Mouse (Mus musculus) testis, postnatal 14 days (tissue): ENCODE measurements around the gene Cdc26.

Experiments used
- DNase-seq: peaks from one replicate; pipeline ENCODE4 v3.0.0; 2021; ENCODE audit warnings: low spot score

The Cdc26 gene

GRCm38 (mm10) chr4:62408601-62409282 lies at the start of gene Cdc26, which contains the start of gene Prpf4:
Cdc26 (minus strand) TSS chr4:62408642.
Prpf4 (plus strand) TSS chr4:62408797.
- peak; percentile 98 for DNase-seq

DNA sequence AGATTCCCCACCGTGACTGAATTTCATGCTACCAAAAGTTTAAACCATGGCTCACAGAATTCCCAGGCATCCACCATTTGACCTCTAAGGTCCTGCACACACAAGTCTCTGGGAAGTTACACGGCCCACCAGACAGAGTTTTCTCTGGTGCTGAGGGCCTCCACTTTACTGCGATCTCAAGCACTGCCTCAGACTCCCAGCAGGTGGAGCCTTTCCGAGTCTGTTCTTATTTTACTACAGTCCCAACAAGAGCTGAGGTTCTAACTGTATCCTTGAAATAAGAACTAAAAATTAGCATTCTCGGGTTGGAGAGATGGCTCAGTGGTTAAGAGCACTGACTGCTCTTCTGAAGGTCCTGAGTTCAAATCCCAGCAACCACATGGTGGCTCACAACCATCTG lies 46.6 kb upstream of the Cdc26 start:
- no peak for DNase-seq

GRCm38 (mm10) chr4:62440986-62441385 lies 32.5 kb upstream of the Cdc26 start:
- no peak for DNase-seq

DNA sequence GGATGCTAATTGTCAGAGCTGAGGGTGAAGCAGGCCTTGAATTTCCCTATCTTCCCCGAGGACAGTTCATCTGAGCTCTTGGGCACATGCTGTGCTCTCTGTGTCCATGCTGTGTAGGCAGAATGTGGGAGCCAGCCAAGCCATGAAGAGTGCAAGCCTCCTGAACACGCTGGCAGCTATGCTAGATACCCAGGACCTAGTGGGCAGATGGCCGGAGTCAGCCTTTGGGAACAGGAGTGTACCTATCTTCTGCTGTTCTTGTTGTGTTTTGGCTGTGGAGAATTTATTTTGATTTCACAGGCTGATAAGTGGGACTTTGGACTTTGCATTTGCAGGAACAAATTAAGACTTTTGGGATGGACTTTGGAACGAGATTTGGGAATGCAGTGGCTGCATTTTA lies 32.1 kb upstream of the Cdc26 start:
- peak; percentile 24 for DNase-seq

GRCm38 (mm10) chr4:62439793-62440192 lies 31.4 kb upstream of the Cdc26 start:
- DNase-seq, result no peak

GRCm38 (mm10) chr4:62437871-62438270 lies 29.4 kb upstream of the Cdc26 start:
- DNase-seq, result no peak

DNA sequence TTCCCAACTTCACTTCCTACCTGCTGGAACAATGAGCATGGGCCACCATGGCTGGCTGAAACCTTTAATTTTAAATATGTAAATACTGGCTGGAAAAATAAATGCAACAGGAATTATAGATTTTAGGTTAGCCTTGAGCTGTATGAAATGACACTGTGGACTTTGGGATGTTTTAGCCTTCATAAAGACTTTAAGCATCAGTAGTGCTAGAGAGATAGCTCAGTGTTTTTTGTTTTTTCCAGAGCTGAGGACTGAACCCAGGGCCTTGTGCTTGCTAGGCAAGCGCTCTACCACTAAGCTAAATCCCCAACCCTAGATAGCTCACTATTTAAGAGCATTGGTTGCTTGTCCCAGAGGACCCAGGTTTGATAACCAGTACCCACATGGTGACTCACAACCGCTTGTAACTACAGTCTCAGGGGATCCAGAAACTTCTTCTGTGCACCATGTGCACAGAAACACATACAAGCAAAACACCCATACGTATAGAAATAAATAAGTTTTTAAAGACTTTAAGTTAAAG lies 28.9 kb upstream of the Cdc26 start:
- DNase-seq, result no peak

GRCm38 (mm10) chr4:62435081-62435480 lies 26.6 kb upstream of the Cdc26 start, which contains the start of gene Rnf183:
Rnf183 (minus strand) TSS chr4:62435252.
- DNase-seq, result no peak

DNA sequence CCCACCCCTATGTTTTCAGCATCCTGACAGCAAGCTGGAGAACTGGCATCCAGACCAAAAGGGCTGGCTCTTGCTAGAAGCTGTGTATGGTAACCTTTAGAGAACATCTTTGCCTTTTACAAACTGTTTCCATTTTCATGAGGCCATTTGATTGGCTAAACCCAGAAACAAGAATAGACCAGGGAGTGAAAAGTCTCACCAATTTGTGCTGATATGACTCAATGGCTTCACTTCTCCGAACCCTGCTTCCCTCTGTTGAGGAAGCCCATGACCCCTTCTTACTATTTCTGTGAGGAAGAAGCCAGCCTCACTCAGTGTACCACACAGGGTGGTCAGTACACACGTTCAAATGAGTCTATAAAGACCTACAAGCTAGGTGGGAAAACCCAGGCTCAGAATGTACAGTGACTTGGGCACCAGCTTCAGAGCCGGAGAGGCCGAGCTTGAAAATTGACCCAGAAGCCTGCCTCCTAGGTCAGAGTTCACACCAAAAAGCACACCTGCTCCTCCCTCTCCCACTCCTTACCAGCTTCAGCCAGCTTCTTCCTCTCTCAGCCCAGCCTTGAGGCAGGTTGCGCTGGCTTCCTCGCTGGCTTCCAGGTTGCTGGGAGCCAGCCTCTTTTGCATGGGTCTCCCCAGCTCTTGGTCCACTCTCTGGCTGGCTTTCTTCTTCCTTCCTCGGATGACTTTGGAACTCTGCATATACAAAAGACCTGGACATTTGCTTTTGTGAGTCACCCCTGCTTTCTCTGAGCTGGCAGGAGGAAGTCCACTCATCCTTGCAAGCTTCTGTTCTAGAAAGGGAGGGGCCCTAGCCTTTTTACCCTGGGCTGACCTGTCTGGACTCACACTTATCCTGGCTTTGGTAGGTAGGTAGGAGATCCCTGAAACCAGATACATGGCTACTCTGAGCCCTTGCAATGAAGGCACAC lies 25.8 kb upstream of the Cdc26 start:
- no peak for DNase-seq

GRCm38 (mm10) chr4:62431522-62431921 lies 23.1 kb upstream of the Cdc26 start:
- DNase-seq, result no peak

DNA sequence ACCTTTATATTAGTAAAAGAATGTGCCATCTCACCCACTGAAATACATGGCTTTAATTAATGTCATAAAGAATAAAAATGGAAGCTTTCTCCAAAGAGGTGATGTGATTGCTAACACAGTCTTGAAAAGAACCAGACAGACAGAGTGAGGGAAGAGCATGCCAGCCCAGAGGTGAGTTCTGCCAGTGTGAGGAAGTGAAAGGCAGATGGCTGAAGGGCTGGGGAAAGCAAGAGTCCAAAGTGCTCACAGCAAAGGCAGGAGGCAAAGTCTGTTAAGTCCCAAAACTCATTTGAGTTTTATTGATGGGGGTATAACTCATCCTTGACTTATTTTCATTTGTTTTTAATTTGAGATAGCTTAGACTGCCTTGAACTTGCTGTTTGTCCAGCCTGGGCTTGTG lies 22.2 kb upstream of the Cdc26 start:
- DNase-seq, result no peak

GRCm38 (mm10) chr4:62429616-62430015 lies 21.2 kb upstream of the Cdc26 start:
- DNase-seq, result no peak

DNA sequence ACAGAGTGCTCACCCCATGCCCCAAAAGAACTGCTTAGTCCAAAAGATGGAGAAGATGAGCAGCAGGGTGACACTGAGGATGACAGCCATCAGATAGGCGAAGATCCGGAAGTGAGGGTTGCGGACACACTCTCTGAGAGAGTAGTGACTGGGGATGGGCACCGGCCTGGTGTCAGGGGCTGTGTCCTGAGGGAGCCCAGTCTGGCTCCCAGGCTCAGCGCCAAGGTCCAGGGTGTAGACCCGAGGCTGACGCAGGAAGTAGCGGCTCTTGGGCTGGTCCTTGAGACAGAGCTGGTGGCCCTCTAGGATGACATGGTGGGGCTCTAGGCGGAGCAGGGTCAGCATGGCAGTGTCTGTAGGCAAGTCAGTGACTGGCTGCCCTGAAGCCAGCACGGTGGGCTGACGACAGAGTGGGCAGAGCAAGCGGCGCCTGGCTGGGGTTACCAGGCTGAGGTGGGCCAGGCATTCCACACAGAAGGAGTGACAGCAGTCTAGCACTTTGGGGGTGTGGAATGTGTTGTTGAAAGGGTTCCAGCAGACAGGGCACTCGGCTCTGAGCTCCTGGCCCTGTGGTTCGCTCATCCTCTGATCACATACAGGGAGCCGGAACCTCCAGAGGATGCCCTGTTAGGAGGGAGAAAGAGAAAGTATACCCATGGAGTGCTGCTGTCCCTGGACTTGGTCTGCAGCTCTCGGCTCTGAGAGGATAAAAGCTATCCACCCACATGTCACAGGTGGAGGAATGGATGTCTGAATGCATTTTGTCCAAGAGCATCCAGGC lies 19.7 kb upstream of the Cdc26 start:
- no peak for DNase-seq

GRCm38 (mm10) chr4:62425891-62426290 lies 17.4 kb upstream of the Cdc26 start:
- no peak for DNase-seq

DNA sequence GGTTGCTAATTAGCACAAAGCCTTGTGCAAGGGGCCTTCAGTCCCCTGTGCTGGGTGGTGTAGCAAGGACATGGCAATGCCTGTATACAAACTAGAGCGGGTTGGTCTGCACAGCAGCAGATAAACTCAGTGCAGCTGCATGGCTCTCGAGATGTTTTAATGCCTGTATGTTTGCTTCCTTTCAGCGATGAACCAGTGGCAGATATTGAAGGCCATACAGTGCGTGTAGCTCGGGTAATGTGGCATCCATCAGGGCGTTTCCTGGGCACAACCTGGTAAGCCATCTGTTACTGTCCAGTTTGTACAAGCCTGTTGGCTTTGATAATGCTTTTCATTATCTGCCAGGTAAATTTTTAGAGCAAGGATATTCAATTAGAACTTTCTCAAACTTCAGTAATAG lies 10.6 kb upstream of the Cdc26 start:
- no peak for DNase-seq

- no peak for DNase-seq
Measured at GRCm38 (mm10) chr4:62418448-62418847, 10.0 kb upstream of the Cdc26 start.

GRCm38 (mm10) chr4:62411606-62412005 lies 3.2 kb upstream of the Cdc26 start:
- no peak for DNase-seq

- no peak for DNase-seq
Measured at GRCm38 (mm10) chr4:62410325-62410724, 1.9 kb upstream of the Cdc26 start.

DNA sequence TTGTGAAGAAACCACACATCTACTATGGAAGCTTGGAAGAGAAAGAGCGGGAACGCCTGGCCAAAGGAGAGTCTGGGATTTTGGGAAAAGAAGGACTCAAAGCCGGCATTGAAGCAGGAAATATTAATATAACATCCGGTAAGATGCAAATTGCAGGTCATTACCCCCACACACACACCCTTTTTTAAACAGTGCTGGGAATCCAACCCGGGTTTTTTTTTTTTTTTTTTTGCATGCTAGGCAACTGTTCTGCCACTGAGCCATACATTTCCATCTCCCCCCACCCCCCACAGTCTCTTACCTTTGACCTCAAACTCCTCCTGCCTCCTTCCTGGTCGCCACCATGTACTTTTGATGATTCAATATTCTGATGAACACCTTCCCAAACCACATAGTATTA lies 1.2 kb upstream of the Cdc26 start:
- DNase-seq, result no peak

- peak; percentile 26 for DNase-seq
Measured at GRCm38 (mm10) chr4:62407730-62408582, 486 bp downstream of the Cdc26 start.

GRCm38 (mm10) chr4:62406133-62406532 lies 2.3 kb downstream of the Cdc26 start:
- DNase-seq, result no peak
